Mouse (Mus musculus) heart, postnatal 0 days (tissue): ENCODE measurements around the gene Dmap1.

Experiments
- CTCF ChIP-seq: IDR thresholded peaks from 2 replicates; pipeline ENCODE4 v1.5.1; 2016; ENCODE audit warnings: antibody characterized with exemption, control low read depth, low read depth
- EP300 ChIP-seq: IDR thresholded peaks from 2 replicates; pipeline ENCODE4 v1.6.1; 2016; ENCODE audit warnings: antibody characterized with exemption, low read depth

DNA sequence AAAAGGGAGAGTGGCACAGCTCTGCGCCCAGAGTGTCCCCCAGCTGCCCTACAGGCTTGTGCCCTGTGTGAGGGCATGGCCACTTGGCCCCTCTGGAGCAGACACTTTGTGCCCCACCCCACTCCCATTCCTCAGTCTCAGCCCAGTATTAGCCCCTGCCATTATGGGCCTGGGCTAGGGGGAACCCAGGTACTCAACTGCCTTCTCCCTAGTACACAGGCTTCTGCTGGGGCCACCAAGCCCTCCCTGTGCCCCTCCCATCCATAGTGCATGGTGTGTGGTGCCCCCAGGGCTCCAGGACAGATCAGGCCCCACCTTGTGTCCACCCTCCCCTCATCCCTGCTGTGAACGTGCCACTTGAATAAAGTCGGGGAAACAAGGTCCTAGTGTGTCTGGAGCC, 8.2 kb downstream of the Dmap1 start:
- TF ChIP-seq EP300 (no peak), CTCF (no peak)
